Mouse (Mus musculus) E14TG2a.4 (cell line): Measurements from ENCODE around the gene Gm21983.

Experiments
- H3K27me3 ChIP-seq: 2 replicates; pipeline ENCODE4 v1.6.1; 2014; ENCODE audit warnings: low read length, control low read depth; ENCODE audit not compliant: insufficient read depth
- H3K36me3 ChIP-seq: 2 replicates; pipeline ENCODE4 v1.6.1; 2014; ENCODE audit warnings: low read length, control low read depth; ENCODE audit not compliant: insufficient read depth
- H3K4me1 ChIP-seq: replicated peaks from 2 replicates; pipeline ENCODE4 v1.6.1; 2014; ENCODE audit warnings: low read depth, low read length, control low read depth
- H3K4me3 ChIP-seq: replicated peaks from 2 replicates; pipeline ENCODE4 v1.5.1; 2014; ENCODE audit warnings: mild to moderate bottlenecking, low read length
- H3K9me3 ChIP-seq: 2 replicates; pipeline ENCODE4 v1.6.1; 2014; ENCODE audit warnings: low read length, control low read depth
- CTCF ChIP-seq: conservative IDR thresholded peaks from 2 replicates; pipeline ENCODE4 v1.5.1; 2014; ENCODE audit warnings: low read length
- NANOG ChIP-seq: IDR thresholded peaks from 2 replicates; pipeline ENCODE4 v1.6.1; 2014; ENCODE audit warnings: borderline replicate concordance, low read length, mixed read lengths
- POU5F1 ChIP-seq: IDR thresholded peaks from 2 replicates; pipeline ENCODE4 v1.6.1; 2014; ENCODE audit warnings: low read length, borderline replicate concordance

Gene Gm21983

DNA sequence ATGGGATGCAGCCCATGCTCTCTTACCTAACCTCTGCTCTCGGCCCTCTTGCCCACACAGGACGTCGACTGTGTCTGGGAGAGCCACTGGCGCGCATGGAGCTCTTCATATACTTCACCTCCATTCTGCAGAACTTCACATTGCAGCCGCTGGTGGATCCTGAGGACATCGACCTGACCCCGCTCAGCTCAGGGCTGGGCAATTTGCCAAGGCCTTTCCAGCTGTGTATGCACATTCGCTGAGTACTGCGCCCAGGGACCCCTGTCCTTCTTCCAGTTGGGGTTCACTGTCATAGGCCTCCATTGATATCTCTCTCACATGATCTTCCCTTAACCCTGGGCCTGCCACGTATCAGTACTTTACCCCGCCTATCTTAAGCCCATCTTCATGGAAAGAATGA, 47.7 kb downstream of the Gm21983 start:
- peak overlapping the region; percentile 39 for H3K4me3 ChIP-seq
- TF ChIP-seq CTCF (no peak), POU5F1 (no peak)

DNA sequence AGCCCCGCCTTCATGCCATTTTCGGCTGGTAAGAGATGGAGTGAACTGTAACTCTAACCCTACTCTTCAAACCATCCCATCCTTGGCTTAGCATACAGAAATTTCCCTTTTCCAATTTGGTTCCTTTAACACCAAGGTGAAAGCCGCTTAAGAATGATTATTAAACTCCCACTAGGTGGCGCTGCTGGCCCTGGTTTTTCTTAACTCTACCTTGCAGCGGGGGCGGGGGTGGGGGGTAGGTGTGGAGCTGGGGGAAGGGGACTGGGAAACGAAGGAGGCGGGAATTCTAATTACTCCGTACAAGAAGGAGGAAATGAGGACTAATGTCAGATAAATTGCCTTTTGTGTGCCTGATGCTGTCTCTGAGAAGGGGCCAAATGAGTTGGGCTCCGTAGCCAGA, 48.3 kb downstream of the Gm21983 start:
- no peaks in the 10 kb centered on the region for H3K27me3 ChIP-seq
- peaks cover 39% of the 10 kb centered on the region for H3K4me1 ChIP-seq
- no peaks in the 10 kb centered on the region for H3K36me3 ChIP-seq
- H3K9me3 ChIP-seq = peaks cover 6% of the 10 kb centered on the region
- H3K4me3 ChIP-seq = peak overlapping the region; percentile 39; the same call in 1 of the 2 replicates
- TF ChIP-seq CTCF (peak; percentile 40), NANOG (no peak)

More for the DNA sequence above, 47.7 kb downstream of the Gm21983 start:
- Histone ChIP-seq H3K36me3 (no peaks in the 10 kb centered on the region), H3K9me3 (peaks cover 6% of the 10 kb centered on the region), H3K27me3 (no peaks in the 10 kb centered on the region), H3K4me1 (peaks cover 39% of the 10 kb centered on the region)

DNA sequence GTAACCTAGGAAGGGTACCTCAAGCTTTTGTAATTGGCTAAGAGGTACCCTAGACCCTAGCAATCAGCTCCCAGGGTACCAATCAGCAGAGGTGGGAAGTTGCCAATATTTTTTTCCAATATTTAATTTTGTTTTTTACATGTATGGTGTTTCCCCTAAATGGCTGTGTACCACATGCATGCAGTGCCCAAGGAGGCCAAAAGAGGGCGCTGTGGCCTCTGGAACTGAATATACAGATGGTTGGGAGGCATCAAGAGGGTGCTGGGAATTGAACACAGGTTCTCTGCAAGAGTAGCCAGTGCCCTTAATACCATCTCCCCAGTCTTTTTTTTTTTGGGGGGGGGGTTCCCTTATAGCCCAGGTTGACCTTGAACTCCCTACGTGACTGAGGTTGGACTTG, 49.5 kb downstream of the Gm21983 start:
- Histone ChIP-seq H3K4me1 (peaks cover 28% of the 10 kb centered on the region), H3K36me3 (no peaks in the 10 kb centered on the region), H3K9me3 (peaks cover 6% of the 10 kb centered on the region), H3K27me3 (no peaks in the 10 kb centered on the region), H3K4me3 (peak overlapping the region; percentile 61)
- TF ChIP-seq NANOG (no peak), CTCF (peak; percentile 81)

GRCm38 (mm10) chr7:27130521-27131370, 50.1 kb downstream of the Gm21983 start:
- no peaks in the 10 kb centered on the region for H3K27me3 ChIP-seq
- H3K4me1 ChIP-seq = peaks cover 25% of the 10 kb centered on the region
- H3K9me3 ChIP-seq = peaks cover 6% of the 10 kb centered on the region
- H3K4me3 ChIP-seq = peak overlapping the region; percentile 61
- TF ChIP-seq NANOG (no peak), CTCF (no peak), POU5F1 (no peak)
- no peaks in the 10 kb centered on the region for H3K36me3 ChIP-seq

- TF ChIP-seq POU5F1 (no peak), CTCF (no peak), NANOG (no peak)
- H3K27me3 ChIP-seq = no peaks in the 10 kb centered on the region
- no peak overlapping the region for H3K4me3 ChIP-seq
- peaks cover 6% of the 10 kb centered on the region for H3K9me3 ChIP-seq
- peaks cover 25% of the 10 kb centered on the region for H3K4me1 ChIP-seq
- H3K36me3 ChIP-seq = no peaks in the 10 kb centered on the region
Measured at GRCm38 (mm10) chr7:27129811-27130210, 51.1 kb downstream of the Gm21983 start.

DNA sequence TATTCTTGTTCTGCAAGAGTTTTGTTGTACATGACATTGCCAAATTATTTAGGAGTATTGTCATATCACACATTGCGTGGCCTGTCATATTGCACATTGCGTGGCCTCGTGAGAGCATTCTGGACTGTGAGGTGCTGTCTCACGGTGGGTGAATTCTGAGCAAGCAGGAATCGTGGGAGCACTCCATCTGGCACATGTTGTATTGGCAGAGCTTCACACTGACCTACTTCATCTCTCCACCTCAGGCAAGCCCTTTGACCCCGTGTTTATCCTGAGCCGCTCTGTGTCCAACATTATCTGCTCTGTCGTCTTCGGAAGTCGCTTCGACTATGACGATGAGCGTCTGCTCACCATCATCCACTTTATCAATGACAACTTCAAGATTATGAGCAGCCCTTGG, 51.9 kb downstream of the Gm21983 start:
- TF ChIP-seq POU5F1 (no peak), NANOG (no peak), CTCF (no peak)
- peaks cover 24% of the 10 kb centered on the region for H3K4me1 ChIP-seq
- H3K4me3 ChIP-seq = no peak overlapping the region
- H3K36me3 ChIP-seq = no peaks in the 10 kb centered on the region
- peaks cover 6% of the 10 kb centered on the region for H3K9me3 ChIP-seq
- H3K27me3 ChIP-seq = no peaks in the 10 kb centered on the region

- Histone ChIP-seq H3K4me1 (peaks cover 17% of the 10 kb centered on the region), H3K27me3 (no peaks in the 10 kb centered on the region), H3K36me3 (no peaks in the 10 kb centered on the region), H3K4me3 (no peak overlapping the region), H3K9me3 (peaks cover 6% of the 10 kb centered on the region)
- no peak for TF ChIP-seq NANOG
- peak; percentile 91 for TF ChIP-seq CTCF
Measured at GRCm38 (mm10) chr7:27128162-27128561, 52.7 kb downstream of the Gm21983 start.

DNA sequence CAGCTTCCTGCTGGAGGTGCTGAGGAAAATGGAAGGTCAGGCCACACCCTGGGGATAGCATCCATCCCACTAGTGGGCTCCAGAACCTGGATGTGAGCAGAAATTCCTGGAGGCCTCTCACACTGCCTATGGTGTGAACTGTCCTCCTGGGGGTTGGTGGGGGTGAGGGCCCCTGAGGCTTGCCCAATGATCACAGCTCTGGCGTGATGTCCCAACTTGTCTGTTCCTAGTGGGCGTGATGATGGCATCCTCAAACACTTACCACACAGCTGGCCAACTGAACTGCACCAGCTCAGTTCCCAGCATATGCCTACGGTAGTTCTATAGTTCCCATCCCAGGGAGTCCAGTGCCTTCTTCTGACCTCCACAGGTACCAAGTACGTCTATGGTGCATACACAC, 55.9 kb downstream of the Gm21983 start:
- Histone ChIP-seq H3K4me3 (no peak overlapping the region), H3K4me1 (no peaks in the 10 kb centered on the region), H3K36me3 (no peaks in the 10 kb centered on the region), H3K27me3 (no peaks in the 10 kb centered on the region), H3K9me3 (no peaks in the 10 kb centered on the region; the same call in 1 of the 2 replicates)
- no peak for TF ChIP-seq POU5F1
- TF ChIP-seq NANOG = no peak
- TF ChIP-seq CTCF = no peak

GRCm38 (mm10) chr7:27124305-27124832, 56.5 kb downstream of the Gm21983 start:
- H3K27me3 ChIP-seq = no peaks in the 10 kb centered on the region
- no peaks in the 10 kb centered on the region; the same call in 1 of the 2 replicates for H3K9me3 ChIP-seq
- no peaks in the 10 kb centered on the region for H3K36me3 ChIP-seq
- no peak for TF ChIP-seq NANOG
- TF ChIP-seq POU5F1 = no peak
- TF ChIP-seq CTCF = no peak
- no peak overlapping the region for H3K4me3 ChIP-seq
- H3K4me1 ChIP-seq = no peaks in the 10 kb centered on the region
